Mouse (Mus musculus) layer of hippocampus, postnatal 25 days (tissue): Measurements from ENCODE around the gene Fbxo36. TPM values are rescaled to one million over a fixed set of nuclear protein-coding genes. Genes with fewer than 3 reads are reported as not detected.

Experiments
- DNase-seq, 2 experiments: peaks; one replicate each; pipeline ENCODE4 v3.0.0; 2022; ENCODE audit warnings: mixed read lengths in 2 of 2, low spot score in 1 of 2; ENCODE audit errors: extremely low spot score in 1 of 2
- total RNA-seq, 2 experiments: library from RNA; stranded (reverse); gene quantifications; 2 replicates each; pipeline ENCODE4 v1.2.3; 2021

Fbxo36 gene
- total RNA-seq, 2 experiments from 2014 or later = 2.4 to 3.0 TPM

- DNase-seq = no peak
These were observed 15.3 kb downstream of the Fbxo36 start for GRCm38 (mm10) chr1:84854966-84855365.

DNA sequence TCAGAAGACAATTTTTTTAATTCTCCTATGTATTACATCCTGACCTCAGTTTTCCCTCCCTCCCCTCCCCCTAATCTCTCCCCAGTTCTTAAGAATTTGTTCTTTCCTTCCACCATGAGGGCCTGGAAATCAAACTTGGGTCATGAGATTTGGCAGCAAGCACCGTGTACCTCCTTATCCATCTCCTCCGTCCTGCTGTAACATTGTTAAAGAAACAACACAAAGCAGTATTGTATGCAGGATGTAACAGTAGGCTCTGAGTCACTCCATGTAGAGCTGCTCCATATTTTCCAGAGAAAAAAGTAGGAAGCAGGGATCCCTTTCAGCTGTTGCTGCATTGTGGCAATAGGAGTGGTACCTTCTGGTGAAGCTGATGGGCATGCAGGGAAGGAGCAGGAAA lies 16.1 kb downstream of the Fbxo36 start:
- DNase-seq = no peak

DNA sequence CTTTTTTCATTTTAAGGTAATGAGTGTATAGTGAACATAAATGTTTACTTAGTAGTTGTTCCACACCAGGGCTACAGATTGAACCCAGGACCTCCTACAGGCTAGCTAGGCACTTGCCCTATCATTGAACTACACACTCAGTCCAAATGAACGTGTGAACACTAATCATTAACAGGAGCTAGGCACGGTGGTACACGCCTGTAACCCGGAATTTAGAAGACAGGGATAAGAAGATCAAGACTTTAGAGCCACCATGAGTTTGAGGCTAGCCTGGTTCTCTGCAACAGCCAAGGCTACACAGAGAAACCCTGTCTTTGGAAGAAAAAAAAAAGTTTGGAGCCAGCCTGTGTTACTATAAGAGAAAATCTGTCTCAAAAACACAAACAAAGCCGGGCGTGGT lies 20.0 kb downstream of the Fbxo36 start:
- no peak for DNase-seq

DNA sequence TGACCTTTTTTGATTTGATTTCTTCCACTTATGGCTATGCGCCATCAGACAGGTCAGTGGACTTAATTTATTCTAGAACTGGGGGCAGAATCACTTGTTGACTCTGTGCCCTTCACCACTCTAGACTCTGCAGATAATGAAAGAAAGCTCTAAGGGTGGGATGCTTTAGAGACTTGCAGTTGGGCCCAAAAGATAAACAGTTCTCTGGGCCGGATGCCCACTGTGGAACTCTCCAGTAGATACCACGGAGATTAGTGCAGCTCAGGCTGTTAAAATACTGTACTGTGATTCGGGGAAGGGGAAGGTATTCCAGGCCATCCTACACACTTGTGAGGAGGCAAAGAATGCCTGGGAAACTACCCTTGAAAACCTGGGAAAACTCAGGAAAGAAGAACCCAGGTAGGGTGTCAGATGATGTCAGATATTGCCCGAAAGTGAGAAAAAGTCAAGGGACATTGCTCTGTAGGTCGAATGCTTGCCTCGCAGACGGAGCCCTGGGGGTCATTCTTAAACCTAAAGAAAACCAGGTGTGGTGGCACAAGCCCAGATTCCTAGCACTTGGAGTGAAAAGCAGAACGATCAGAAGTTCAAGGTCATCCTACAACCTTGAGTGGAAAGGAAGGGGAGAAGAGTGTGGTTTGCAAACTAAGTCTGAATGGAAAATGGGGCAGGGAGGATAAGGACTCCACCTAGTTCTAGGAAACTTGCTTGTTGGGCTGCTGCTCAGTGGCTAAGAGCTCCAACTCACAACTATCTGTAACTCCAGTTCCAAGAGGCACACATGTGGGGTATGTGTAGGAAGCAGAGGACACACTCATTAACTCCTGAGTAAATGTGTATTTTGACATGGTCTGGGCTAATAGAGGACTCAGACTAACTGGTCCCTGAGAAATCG lies 21.0 kb downstream of the Fbxo36 start:
- DNase-seq = no peak

- DNase-seq = no peak
These were observed 21.6 kb downstream of the Fbxo36 start for GRCm38 (mm10) chr1:84861255-84861630.

DNA sequence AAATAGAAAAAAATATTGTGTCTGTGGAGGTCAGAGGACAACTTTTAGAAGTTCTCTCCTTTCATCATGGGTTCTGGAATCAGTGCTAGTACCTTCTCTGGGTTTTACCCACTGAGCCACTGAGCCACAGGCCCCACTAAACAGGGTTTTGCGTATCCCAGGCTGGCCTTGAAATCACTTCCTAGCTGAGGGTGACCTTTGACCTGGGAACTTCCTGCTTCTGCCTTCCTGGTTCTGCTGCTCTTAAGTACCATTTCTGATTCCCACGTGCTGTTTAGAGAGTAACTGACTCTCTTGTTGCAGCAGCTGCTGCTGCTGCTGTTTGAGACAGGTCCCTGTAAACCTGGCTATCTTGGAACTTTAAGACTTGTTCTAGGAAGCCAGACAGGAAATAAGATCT lies 25.0 kb downstream of the Fbxo36 start:
- DNase-seq = no peak

- no peak for DNase-seq
These were observed 26.6 kb downstream of the Fbxo36 start for GRCm38 (mm10) chr1:84866231-84866630.

DNA sequence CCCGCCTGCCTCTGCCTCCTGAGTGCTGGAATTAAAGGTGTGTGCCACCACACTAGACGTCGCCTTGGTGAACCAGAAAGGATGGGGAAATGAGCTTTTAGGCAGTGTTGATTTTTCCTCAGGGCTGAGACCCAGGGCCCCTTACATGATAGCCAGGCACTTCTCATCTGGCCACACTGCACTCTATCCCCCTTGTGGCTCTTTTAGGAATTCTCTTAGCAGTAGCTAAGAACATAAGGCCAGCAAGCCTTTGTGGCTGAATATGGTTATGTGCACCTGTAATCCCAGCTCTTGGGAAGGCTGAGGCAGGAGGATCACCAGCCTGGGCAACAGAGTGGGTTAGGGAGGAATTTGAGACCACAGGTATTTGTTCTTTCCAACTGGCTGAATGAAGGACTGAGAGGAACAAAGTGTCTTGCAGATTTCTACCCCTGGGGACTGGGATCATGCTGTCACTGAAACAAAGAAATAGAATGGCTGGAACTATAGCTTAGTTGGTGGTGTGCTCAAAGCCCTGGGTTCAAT lies 27.1 kb downstream of the Fbxo36 start:
- no peak for DNase-seq

DNA sequence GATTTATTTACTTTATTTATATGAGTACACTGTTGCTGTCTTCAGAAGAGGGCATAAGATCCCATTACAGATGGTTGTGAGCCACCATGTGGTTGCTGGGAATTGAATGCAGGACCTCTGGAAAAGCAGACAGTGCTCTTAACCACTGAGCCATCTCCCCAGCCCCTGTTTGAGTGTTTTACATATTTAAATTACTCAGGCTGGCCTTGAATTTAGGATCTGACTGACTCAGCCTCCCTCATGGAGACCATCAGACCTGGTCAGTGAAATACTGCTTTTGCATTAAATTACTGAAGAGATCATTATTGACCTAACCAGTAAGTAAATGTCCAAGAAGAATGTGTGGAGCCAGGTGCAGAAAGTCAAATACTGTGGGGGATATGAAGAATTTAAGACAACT lies 28.7 kb downstream of the Fbxo36 start:
- DNase-seq = no peak

DNA sequence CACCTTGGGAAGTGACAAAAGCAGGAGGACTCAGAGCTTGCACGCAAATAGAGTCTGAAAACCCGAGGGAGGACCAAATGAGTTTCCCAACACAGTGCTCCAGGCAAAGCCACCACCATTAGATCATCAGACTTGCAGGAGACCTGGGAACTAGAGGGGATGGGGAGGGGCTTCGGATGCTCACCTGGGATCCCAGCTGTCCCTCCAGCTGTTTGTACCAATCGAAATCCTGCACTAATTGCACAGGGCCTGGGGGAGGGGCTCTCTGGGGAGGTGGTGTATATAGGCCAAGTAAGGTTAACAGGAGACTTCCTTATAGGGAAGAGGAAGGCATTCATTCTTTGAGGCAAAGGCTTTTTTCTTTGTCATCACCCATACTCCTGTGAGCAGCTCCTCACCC lies 29.2 kb downstream of the Fbxo36 start:
- no peak for DNase-seq

GRCm38 (mm10) chr1:84869498-84869897 lies 29.9 kb downstream of the Fbxo36 start:
- DNase-seq = no peak

DNA sequence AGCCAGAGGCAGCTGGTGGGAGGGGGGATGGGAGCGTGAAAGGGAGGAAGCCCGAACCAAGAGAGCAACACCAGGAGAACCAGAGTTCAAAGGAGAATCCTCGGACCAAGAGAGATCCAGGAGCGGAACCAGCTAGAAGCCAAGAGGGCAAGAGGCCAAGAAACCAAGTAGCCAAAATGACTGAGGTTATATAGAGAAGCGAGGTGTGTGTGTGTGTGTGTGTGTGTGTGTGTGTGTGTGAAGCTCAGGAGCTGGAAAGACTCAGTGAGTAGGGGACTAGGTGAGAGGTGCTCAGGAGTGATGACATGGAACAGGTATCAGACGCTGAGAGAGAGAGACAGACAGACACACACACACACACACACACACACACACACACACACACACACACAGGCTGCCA lies 31.5 kb downstream of the Fbxo36 start:
- no peak for DNase-seq

DNA sequence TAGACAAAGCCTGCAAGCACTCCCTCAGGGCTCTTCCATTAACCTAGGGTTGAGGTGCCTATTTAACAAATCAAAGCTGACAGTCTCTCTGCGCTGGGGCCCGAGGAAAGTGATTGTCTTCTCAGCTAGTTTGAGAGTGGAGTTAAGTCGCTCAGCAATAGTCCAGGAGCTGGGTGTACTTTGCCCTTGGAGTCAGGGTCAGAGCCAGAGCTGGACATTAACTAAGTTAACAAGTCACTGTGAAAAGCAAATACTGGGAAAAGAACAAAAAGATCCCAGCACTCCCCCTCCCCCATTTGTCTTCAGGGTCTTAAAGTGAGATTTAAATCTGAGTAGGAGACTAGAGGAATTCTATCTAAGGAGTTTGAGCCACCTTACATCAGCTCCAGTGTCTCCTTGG lies 32.5 kb downstream of the Fbxo36 start:
- DNase-seq = no peak

GRCm38 (mm10) chr1:84872939-84873338 lies 33.3 kb downstream of the Fbxo36 start:
- DNase-seq = no peak

DNA sequence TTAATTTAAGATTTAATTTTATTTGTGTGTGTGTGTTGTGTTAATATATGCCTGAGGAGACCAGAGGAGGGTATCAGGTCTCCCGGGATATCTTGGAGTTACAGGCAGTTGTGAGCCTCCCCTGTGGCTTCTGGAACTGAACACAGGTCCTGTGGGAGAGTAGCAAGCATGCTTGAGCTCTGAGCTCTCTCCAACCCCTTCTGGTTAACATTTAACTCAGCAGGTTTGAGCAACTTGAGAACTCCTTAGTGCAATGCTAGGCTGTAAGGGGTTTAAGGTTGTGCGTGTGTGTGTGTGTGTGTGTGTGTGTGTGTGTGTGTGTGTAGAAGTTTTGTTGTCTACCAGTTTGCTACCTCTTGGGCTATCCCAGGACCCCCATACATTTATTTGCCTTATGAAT lies 37.9 kb downstream of the Fbxo36 start:
- DNase-seq = no peak

GRCm38 (mm10) chr1:84879571-84880120 lies 40.0 kb downstream of the Fbxo36 start:
- no peak for DNase-seq

DNA sequence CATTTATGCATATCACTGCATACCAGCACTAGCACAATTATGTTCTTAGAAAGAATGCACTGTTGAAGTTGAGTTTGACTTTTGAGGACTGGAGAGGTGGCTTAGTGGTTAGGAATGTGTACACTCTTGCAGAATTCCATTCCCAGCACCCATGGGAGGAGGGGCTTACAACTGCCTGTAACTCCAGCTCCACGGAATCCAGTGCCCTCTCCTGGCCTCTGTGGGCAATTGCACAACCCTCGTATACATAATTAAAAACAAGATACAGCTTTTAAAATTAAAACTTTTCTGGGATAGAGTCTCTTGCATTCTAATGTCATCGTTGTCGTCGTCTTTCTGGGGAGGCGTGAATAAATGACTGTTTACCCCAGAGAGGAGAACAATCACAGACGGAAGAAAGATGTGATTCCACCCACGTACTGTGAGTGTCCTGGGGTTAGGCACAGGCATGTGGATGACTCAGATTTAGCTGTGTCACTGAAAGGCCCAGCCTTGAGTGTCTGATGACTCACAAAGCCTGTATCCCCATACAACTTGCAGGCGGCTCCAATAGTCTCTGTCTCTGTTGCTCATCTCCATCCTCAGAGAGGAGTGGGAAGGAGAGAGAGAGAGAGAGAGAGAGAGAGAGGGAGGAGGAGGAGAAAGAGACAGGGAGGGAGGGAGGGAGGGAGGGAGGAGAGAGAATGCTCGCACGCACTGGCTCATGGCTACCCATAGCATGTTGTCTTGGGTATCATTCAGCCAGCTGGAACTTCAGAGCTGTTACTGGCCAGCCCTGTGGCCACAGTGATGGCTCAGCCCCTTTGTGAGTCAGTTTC lies 41.8 kb downstream of the Fbxo36 start:
- no peak for DNase-seq

DNA sequence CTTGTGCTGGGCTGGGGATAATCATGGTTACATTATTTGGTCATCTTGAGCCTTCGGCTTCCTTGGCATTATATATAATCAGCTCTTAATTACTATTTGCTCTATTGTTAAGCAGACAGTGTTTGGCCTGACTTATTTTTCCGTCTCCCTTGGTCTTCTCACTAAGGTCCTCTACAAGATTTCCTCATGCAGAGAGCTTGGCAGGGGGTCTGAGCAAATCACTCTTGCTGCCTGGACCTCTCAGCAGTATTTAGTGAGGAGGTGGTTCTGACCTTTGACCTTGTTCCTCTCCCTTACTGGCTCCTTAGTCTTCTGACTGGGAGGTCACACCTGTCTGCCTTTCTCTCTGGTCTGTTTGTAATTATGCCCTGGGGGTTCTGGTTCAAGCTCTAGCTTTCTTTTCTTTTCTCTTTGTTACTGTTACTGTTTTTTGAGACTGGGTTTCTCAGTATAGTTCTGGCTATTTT lies 42.5 kb downstream of the Fbxo36 start:
- DNase-seq = no peak

GRCm38 (mm10) chr1:84882937-84883336 lies 43.3 kb downstream of the Fbxo36 start:
- DNase-seq = no peak

GRCm38 (mm10) chr1:84883889-84884288 lies 44.2 kb downstream of the Fbxo36 start:
- DNase-seq = no peak

- no peak for DNase-seq
These were observed 45.5 kb downstream of the Fbxo36 start for GRCm38 (mm10) chr1:84885174-84885573.
